Mouse (Mus musculus) small intestine, adult 2 months (tissue): ENCODE measurements at regions not wholly inside any gene's neighbourhood (a gene's known extent, or its start where the extent isn't known, plus 50 kb on each side); places are given as distances from the start of the nearest gene placed in this dataset.

Experiments used
- H3K27ac ChIP-seq: fragments of 200-500 bp; 2 replicates; pipeline ENCODE4 v1.5.1; 2012; ENCODE audit warnings: low read depth, low read length, control low read depth, inconsistent platforms; ENCODE audit not compliant: insufficient read depth
- H3K27me3 ChIP-seq: fragments of 200-500 bp; 2 replicates; pipeline ENCODE4 v1.6.1; 2012; ENCODE audit warnings: mild to moderate bottlenecking, moderate library complexity, low read length, inconsistent platforms; ENCODE audit not compliant: control insufficient read depth, insufficient read depth
- H3K36me3 ChIP-seq: fragments of 200-500 bp; 2 replicates; pipeline ENCODE4 v1.6.1; 2012; ENCODE audit warnings: mild to moderate bottlenecking, low read length, control low read depth, inconsistent platforms; ENCODE audit not compliant: control insufficient read depth, insufficient read depth
- H3K4me1 ChIP-seq: fragments of 200-500 bp; 2 replicates; pipeline ENCODE4 v1.6.1; 2012; ENCODE audit warnings: low read length, inconsistent platforms, mixed read lengths; ENCODE audit not compliant: control insufficient read depth, insufficient read depth, insufficient read length
- H3K4me3 ChIP-seq: fragments of 200-500 bp; 2 replicates; pipeline ENCODE4 v1.5.1; 2012; ENCODE audit warnings: low read depth, mild to moderate bottlenecking, control low read depth, inconsistent platforms, low read length, moderate library complexity
- CTCF ChIP-seq: fragments of 200-500 bp; IDR thresholded peaks from 2 replicates; pipeline ENCODE4 v1.5.1; 2012; ENCODE audit warnings: low read depth, mild to moderate bottlenecking, control low read depth, inconsistent platforms, low read length, moderate library complexity, mixed read lengths; ENCODE audit not compliant: insufficient replicate concordance, insufficient read length; ENCODE audit errors: extremely low read depth
- POLR2A ChIP-seq: fragments of 200-500 bp; IDR thresholded peaks from 2 replicates; pipeline ENCODE4 v1.6.1; 2012; ENCODE audit warnings: low read depth, mild to moderate bottlenecking, control low read depth, inconsistent platforms, low read length, moderate library complexity
- WGBS: fragments of 180-500 bp; shearing (Covaris S2); methylation state at CpG from one replicate; pipeline ENCODE4 v1.1.7; 2018; 5-methylcytosine and 5-hydroxymethylcytosine counted together

- Histone ChIP-seq H3K27me3 (no peaks in the 10 kb centered on the region), H3K36me3 (no peaks in the 10 kb centered on the region), H3K4me1 (no peaks in the 10 kb centered on the region), H3K4me3 (no peak overlapping the region), H3K27ac (no peak overlapping the region)
- 69% methylated on average over 5 of the region's 5 CpGs for WGBS
- TF ChIP-seq POLR2A (no peak), CTCF (no peak)
These were observed 97.8 kb upstream of the Cd180 start for GRCm38 (mm10) chr13:102595602-102596001.

DNA sequence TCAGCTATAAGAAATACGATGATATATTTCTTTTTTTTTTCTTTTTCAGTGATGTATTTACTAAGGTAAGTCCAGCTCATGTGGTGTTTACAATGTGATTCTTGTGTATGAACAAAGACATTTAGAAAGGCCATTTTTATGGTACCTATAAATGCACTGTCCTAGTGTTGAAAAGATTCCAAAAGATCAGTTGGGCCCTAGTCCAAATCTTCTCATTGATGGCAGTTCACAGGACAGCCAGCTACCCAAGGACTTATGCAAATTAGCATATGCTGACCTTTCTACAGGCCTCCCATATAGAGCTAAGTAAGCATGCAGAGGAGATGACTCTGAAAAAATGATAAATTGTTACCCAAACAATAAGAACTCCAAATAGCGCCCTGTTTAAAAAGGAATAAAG lies 97.3 kb upstream of the Cd180 start:
- Histone ChIP-seq H3K4me3 (no peak overlapping the region), H3K36me3 (no peaks in the 10 kb centered on the region), H3K27ac (no peak overlapping the region), H3K27me3 (no peaks in the 10 kb centered on the region), H3K4me1 (no peaks in the 10 kb centered on the region)
- TF ChIP-seq POLR2A (no peak), CTCF (no peak)
- WGBS: 68% methylated on average over 2 of the region's 2 CpGs

DNA sequence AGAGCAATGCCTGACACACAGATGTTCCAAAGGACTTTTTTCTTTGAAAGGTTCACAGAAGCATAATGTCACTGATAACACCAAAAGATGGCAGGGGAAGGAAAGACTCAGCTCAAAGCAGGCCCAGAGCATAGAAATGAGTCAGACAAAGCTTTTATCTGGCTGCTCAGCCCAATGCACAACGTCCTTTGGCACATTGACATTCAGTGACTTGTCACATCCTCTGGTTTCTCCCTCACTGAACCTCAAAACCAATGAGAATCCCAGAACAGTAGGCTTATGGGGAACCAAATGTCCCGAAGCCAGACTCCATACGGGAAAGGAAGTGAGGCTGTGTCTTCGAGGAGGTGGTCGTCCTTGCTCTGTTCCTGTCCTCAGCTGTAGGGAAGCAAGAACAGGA lies 95.2 kb upstream of the Cd180 start:
- WGBS: 84% methylated on average over 5 of the region's 5 CpGs
- H3K36me3 ChIP-seq: no peaks in the 10 kb centered on the region
- H3K4me3 ChIP-seq: no peak overlapping the region
- no peaks in the 10 kb centered on the region for H3K4me1 ChIP-seq
- no peak overlapping the region for H3K27ac ChIP-seq
- no peaks in the 10 kb centered on the region for H3K27me3 ChIP-seq
- TF ChIP-seq CTCF (no peak), POLR2A (no peak)

DNA sequence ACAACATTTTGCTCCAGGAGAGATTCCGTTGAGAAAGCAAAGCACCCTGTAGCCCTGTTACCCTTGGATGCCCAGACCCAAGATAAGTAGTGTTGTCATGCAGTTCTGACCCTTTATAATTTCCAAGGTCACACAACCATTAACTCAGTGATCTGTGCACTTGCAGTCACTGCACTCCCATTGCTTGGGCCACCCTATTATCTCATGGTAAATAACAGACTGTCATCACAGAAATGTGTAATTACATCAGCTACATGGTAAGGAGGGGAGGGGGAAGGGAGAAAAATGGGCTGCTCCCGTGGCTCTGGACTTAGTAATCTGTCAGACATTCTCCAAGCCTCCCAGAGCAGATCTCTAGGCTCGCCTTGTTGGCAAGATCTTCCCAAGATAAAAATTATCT lies 93.8 kb upstream of the Cd180 start:
- 41% methylated on average over 3 of the region's 3 CpGs for WGBS
- H3K27me3 ChIP-seq: no peaks in the 10 kb centered on the region
- no peaks in the 10 kb centered on the region for H3K4me1 ChIP-seq
- no peak overlapping the region for H3K27ac ChIP-seq
- H3K4me3 ChIP-seq: no peak overlapping the region
- TF ChIP-seq POLR2A (no peak), CTCF (no peak)
- H3K36me3 ChIP-seq: no peaks in the 10 kb centered on the region

- H3K36me3 ChIP-seq: no peaks in the 10 kb centered on the region
- no peaks in the 10 kb centered on the region for H3K4me1 ChIP-seq
- H3K4me3 ChIP-seq: no peak overlapping the region
- H3K27me3 ChIP-seq: no peaks in the 10 kb centered on the region
- TF ChIP-seq POLR2A (no peak), CTCF (no peak)
- WGBS: 80% methylated on average over 4 of the region's 4 CpGs
- H3K27ac ChIP-seq: no peak overlapping the region
These were observed 93.3 kb upstream of the Cd180 start for GRCm38 (mm10) chr13:102600026-102600425.

GRCm38 (mm10) chr13:102624461-102624860 lies 68.9 kb upstream of the Cd180 start:
- Histone ChIP-seq H3K36me3 (no peaks in the 10 kb centered on the region), H3K4me3 (no peak overlapping the region), H3K4me1 (peaks cover 10% of the 10 kb centered on the region), H3K27me3 (no peaks in the 10 kb centered on the region), H3K27ac (no peak overlapping the region; the same call in 1 of the 2 replicates)
- 87% methylated on average over 2 of the region's 2 CpGs for WGBS
- TF ChIP-seq CTCF (no peak), POLR2A (no peak)

- H3K4me3 ChIP-seq: no peak overlapping the region
- WGBS: 26% methylated on average over 8 of the region's 8 CpGs
- no peaks in the 10 kb centered on the region for H3K27me3 ChIP-seq
- TF ChIP-seq CTCF (no peak), POLR2A (no peak)
- H3K36me3 ChIP-seq: no peaks in the 10 kb centered on the region
- H3K27ac ChIP-seq: peak overlapping the region; percentile 78
- H3K4me1 ChIP-seq: peaks cover 10% of the 10 kb centered on the region
These were observed 68.1 kb upstream of the Cd180 start for GRCm38 (mm10) chr13:102625171-102625835.
